Comparison of ENCODE assay signal across 29 mouse cellular contexts in the genomic region with DNA sequence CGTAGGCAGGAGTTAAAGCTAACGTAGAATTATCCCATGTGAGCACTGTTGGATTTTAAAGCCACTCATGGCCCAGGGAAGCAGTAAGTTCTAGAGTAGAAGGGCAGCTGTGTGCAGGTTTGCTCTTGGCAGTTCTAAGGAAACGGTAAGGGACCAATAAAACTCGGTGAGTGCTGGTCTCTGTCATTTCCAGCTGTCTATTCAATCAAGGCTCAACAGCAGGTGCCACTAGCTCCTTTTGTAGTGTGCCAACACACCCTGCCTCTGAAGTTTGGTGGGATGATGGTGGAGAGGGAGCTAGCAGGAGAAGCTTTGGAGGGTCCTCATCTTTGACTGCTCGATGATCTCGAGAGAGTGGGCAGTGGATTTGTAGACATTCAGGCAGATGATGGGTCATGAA.
"Had no signal": no experiment of that assay in that cellular context is flagged by ENCODE, and none has a peak within 500 bp of the region (broad histone marks: within the 10 kb centered on the region; RNA-seq: fewer than 3 reads in every experiment).

No protein-coding gene starts in this region.

- H3K9me3 ChIP-seq: limb, embryonic 10.5 days; limb, embryonic 12.5 days; limb, embryonic 13.5 days; limb, embryonic 15.5 days; liver, embryonic 12.5 days; liver, embryonic 13.5 days; liver, embryonic 15.5 days; lung, embryonic 15.5 days; megakaryocyte, embryonic 14.5 days; midbrain, embryonic 10.5 days; midbrain, embryonic 12.5 days; midbrain, embryonic 13.5 days; midbrain, embryonic 15.5 days had no signal

- DNase-seq: left cerebral cortex, postnatal 4 days; liver; liver, embryonic 13.5 days; liver, postnatal 0 days; lung, adult 18-20 months; lung, adult 2 months; lung, embryonic 14.5 days; lung, postnatal 10 days; lung, postnatal 14 days; lung, postnatal 36 days; lung, postnatal 4 days; midbrain, embryonic 14.5 days had no signal

- H3K4me1 ChIP-seq: limb, embryonic 12.5 days; limb, embryonic 15.5 days; liver, embryonic 12.5 days; liver, embryonic 13.5 days; liver, embryonic 15.5 days; lung, embryonic 15.5 days; midbrain, embryonic 10.5 days; midbrain, embryonic 12.5 days; midbrain, embryonic 13.5 days; midbrain, embryonic 15.5 days had no signal

- H3K27ac ChIP-seq: left cerebral cortex, adult 2 months; limb, embryonic 10.5 days; limb, embryonic 12.5 days; limb, embryonic 13.5 days; limb, embryonic 15.5 days; liver, embryonic 12.5 days; liver, embryonic 13.5 days; liver, embryonic 14.5 days; liver, embryonic 15.5 days; lung, embryonic 15.5 days; macrophage; midbrain, embryonic 10.5 days; midbrain, embryonic 12.5 days; midbrain, embryonic 13.5 days; midbrain, embryonic 15.5 days had no signal

- H3K4me2 ChIP-seq: limb, embryonic 12.5 days; limb, embryonic 13.5 days; limb, embryonic 15.5 days; liver, embryonic 11.5 days; liver, embryonic 12.5 days; liver, embryonic 13.5 days; liver, embryonic 15.5 days; lung, embryonic 14.5 days; lung, embryonic 15.5 days; midbrain, embryonic 11.5 days; midbrain, embryonic 12.5 days; midbrain, embryonic 13.5 days; midbrain, embryonic 15.5 days had no signal

- H3K4me3 ChIP-seq: left cerebral cortex, adult 2 months; limb, embryonic 10.5 days; limb, embryonic 12.5 days; limb, embryonic 13.5 days; limb, embryonic 15.5 days; liver, embryonic 12.5 days; liver, embryonic 13.5 days; liver, embryonic 15.5 days; lung, embryonic 15.5 days; megakaryocyte, embryonic 14.5 days; midbrain, embryonic 10.5 days; midbrain, embryonic 12.5 days; midbrain, embryonic 13.5 days; midbrain, embryonic 15.5 days had no signal

- H3K27me3 ChIP-seq: limb, embryonic 12.5 days; limb, embryonic 13.5 days; limb, embryonic 15.5 days; liver, embryonic 12.5 days; liver, embryonic 13.5 days; liver, embryonic 15.5 days; lung, embryonic 15.5 days; megakaryocyte, embryonic 14.5 days; midbrain, embryonic 12.5 days; midbrain, embryonic 13.5 days; midbrain, embryonic 15.5 days had no signal

- H3K9ac ChIP-seq: limb, embryonic 12.5 days; limb, embryonic 13.5 days; limb, embryonic 15.5 days; liver, embryonic 12.5 days; liver, embryonic 13.5 days; liver, embryonic 14.5 days; liver, embryonic 15.5 days; liver, postnatal 0 days; lung, embryonic 14.5 days; lung, embryonic 15.5 days; midbrain, embryonic 12.5 days; midbrain, embryonic 13.5 days; midbrain, embryonic 15.5 days had no signal
